Mouse (Mus musculus) MEL (cell line): ENCODE measurements around the gene Tex22. TPM values are rescaled to one million over a fixed set of nuclear protein-coding genes. Genes with fewer than 3 reads are reported as not detected.

Experiments
- DNase-seq: peaks from one replicate; pipeline ENCODE4 v3.0.0; 2011; ENCODE audit warnings: low read depth, low spot score
- H3K27ac ChIP-seq: 2 replicates; pipeline ENCODE4 v1.5.1; 2012; ENCODE audit warnings: low read depth, mild to moderate bottlenecking, control low read depth, low read length, moderate library complexity; ENCODE audit not compliant: control insufficient read depth
- H3K27me3 ChIP-seq, 2 experiments: fragments of 150-350 bp in 1 of 2; sonication (generic) in 1 of 2; 2 replicates each; pipeline ENCODE4 v1.6.1; 2012; ENCODE audit warnings: low read length in 2 of 2, mild to moderate bottlenecking in 2 of 2, improper control_type of control experiment in 1 of 2, moderate library complexity in 1 of 2; ENCODE audit not compliant: insufficient read depth in 2 of 2, control insufficient read depth in 1 of 2
- H3K36me3 ChIP-seq, 2 experiments: 2 replicates each; pipeline ENCODE4 v1.6.1; 2012 to 2014; ENCODE audit warnings: low read length in 2 of 2, improper control_type of control experiment in 1 of 2, inconsistent platforms in 1 of 2, mild to moderate bottlenecking in 1 of 2; ENCODE audit not compliant: insufficient read depth in 2 of 2, control insufficient read depth in 1 of 2
- H3K4me1 ChIP-seq, 2 experiments: fragments of 150-350 bp in 1 of 2; sonication (generic) in 1 of 2; 2 replicates each; pipeline ENCODE4 v1.6.1; 2012; ENCODE audit warnings: low read length in 2 of 2, improper control_type of control experiment in 1 of 2, mild to moderate bottlenecking in 1 of 2; ENCODE audit not compliant: insufficient read depth in 2 of 2, control insufficient read depth in 1 of 2
- H3K4me3 ChIP-seq, 2 experiments: fragments of 150-350 bp in 1 of 2; sonication (generic) in 1 of 2; 2 replicates each; pipeline ENCODE4 v1.5.1; 2012; ENCODE audit warnings: low read depth in 2 of 2, low read length in 2 of 2, mild to moderate bottlenecking in 2 of 2, moderate library complexity in 2 of 2, control low read depth in 1 of 2, improper control_type of control experiment in 1 of 2; ENCODE audit not compliant: control insufficient read depth in 1 of 2, insufficient read depth in 1 of 2
- H3K79me2 ChIP-seq: 2 replicates; pipeline ENCODE4 v1.6.1; 2012; ENCODE audit warnings: mild to moderate bottlenecking, low read length, moderate library complexity; ENCODE audit not compliant: control insufficient read depth, poor library complexity, insufficient read depth
- H3K9ac ChIP-seq: 2 replicates; pipeline ENCODE4 v1.6.1; 2012; ENCODE audit warnings: low read depth, mild to moderate bottlenecking, control low read depth, low read length, moderate library complexity; ENCODE audit not compliant: control insufficient read depth, poor library complexity, severe bottlenecking
- H3K9me3 ChIP-seq: fragments of 150-350 bp; sonication (generic); replicated peaks from 2 replicates; pipeline ENCODE4 v1.6.1; 2012; ENCODE audit warnings: mild to moderate bottlenecking, low read length, improper control_type of control experiment, moderate library complexity; ENCODE audit not compliant: insufficient read depth
- BHLHE40 ChIP-seq: IDR thresholded peaks from 2 replicates; pipeline ENCODE4 v1.6.1; 2012; ENCODE audit warnings: low read depth, mild to moderate bottlenecking, inconsistent platforms, low read length, improper control_type of control experiment, borderline replicate concordance
- CHD2 ChIP-seq: IDR thresholded peaks from 2 replicates; pipeline ENCODE4 v1.6.1; 2011; ENCODE audit warnings: low read length, improper control_type of control experiment
- ELF1 ChIP-seq: IDR thresholded peaks from 2 replicates; pipeline ENCODE4 v1.6.1; 2014; ENCODE audit warnings: low read depth, mild to moderate bottlenecking, inconsistent platforms, low read length, improper control_type of control experiment, moderate library complexity
- ETS1 ChIP-seq: IDR thresholded peaks from 2 replicates; pipeline ENCODE4 v1.6.1; 2012; ENCODE audit warnings: low read depth, mild to moderate bottlenecking, inconsistent platforms, low read length, improper control_type of control experiment, moderate library complexity
- GATA1 ChIP-seq: IDR thresholded peaks from 2 replicates; pipeline ENCODE4 v1.6.1; 2011; ENCODE audit warnings: low read depth, low read length, improper control_type of control experiment
- NELFE ChIP-seq: IDR thresholded peaks from 2 replicates; pipeline ENCODE4 v1.6.1; 2011; ENCODE audit warnings: low read depth, low read length, improper control_type of control experiment
- NRF1 ChIP-seq: IDR thresholded peaks from 2 replicates; pipeline ENCODE4 v1.6.1; 2014; ENCODE audit warnings: low read depth, mild to moderate bottlenecking, inconsistent platforms, low read length, improper control_type of control experiment, moderate library complexity; ENCODE audit not compliant: poor library complexity, insufficient read depth, severe bottlenecking
- POLR2A ChIP-seq, 2 experiments: IDR thresholded peaks; 2 replicates each; pipeline ENCODE4 v1.6.1; 2011 to 2012; ENCODE audit warnings: low read length in 2 of 2, mild to moderate bottlenecking in 2 of 2, control low read depth in 1 of 2, improper control_type of control experiment in 1 of 2, low read depth in 1 of 2, moderate library complexity in 1 of 2; ENCODE audit not compliant: control insufficient read depth in 1 of 2, insufficient read depth in 1 of 2, poor library complexity in 1 of 2
- POLR2AphosphoS2 ChIP-seq: IDR thresholded peaks from 2 replicates; pipeline ENCODE4 v1.6.1; 2011; ENCODE audit warnings: low read length, improper control_type of control experiment
- POLR2AphosphoS5 ChIP-seq: IDR thresholded peaks from 2 replicates; pipeline ENCODE4 v1.6.1; 2012; ENCODE audit warnings: low read depth, borderline replicate concordance, mild to moderate bottlenecking, inconsistent platforms, low read length, moderate library complexity, mixed read lengths
- TAL1 ChIP-seq: IDR thresholded peaks from 2 replicates; pipeline ENCODE4 v1.6.1; 2012; ENCODE audit warnings: mild to moderate bottlenecking, inconsistent platforms, low read length, moderate library complexity, mixed read lengths
- TBP ChIP-seq: IDR thresholded peaks from 2 replicates; pipeline ENCODE4 v1.8.0; 2011; ENCODE audit warnings: low read depth, low read length, improper control_type of control experiment
- USF1 ChIP-seq: IDR thresholded peaks from 2 replicates; pipeline ENCODE4 v1.6.1; 2014; ENCODE audit warnings: low read depth, mild to moderate bottlenecking, inconsistent platforms, low read length, improper control_type of control experiment, moderate library complexity
- ZKSCAN1 ChIP-seq: IDR thresholded peaks from 2 replicates; pipeline ENCODE4 v1.6.1; 2012; ENCODE audit warnings: low read depth, mild to moderate bottlenecking, inconsistent platforms, low read length, improper control_type of control experiment, moderate library complexity
- ZNF384 ChIP-seq: IDR thresholded peaks from 2 replicates; pipeline ENCODE4 v1.6.1; 2012; ENCODE audit warnings: low read depth, mild to moderate bottlenecking, inconsistent platforms, low read length, improper control_type of control experiment
- polyA plus RNA-seq, 2 experiments: library from polyadenylated mRNA; stranded (reverse) in 1 of 2; unstranded in 1 of 2; fragments of >175 nt in 1 of 2; fragments of >200 nt in 1 of 2; gene quantifications; 2 replicates each; pipeline versions ENCODE4 v1.2.1 to v1.2.4; 2012; ENCODE audit warnings: low replicate concordance in 2 of 2, low read depth in 1 of 2; ENCODE audit not compliant: insufficient read length in 2 of 2, insufficient read depth in 1 of 2, missing spikeins in 1 of 2
- total RNA-seq: library from RNA; depleted of rRNA; stranded (reverse); fragments of 300-350 nt; gene quantifications from 2 replicates; pipeline ENCODE4 v1.2.3, GENCODE M21; 2012

Gene Tex22
- total and polyA plus RNA-seq, 3 experiments = 0.43 to 0.65 TPM; not detected in 1

DNA sequence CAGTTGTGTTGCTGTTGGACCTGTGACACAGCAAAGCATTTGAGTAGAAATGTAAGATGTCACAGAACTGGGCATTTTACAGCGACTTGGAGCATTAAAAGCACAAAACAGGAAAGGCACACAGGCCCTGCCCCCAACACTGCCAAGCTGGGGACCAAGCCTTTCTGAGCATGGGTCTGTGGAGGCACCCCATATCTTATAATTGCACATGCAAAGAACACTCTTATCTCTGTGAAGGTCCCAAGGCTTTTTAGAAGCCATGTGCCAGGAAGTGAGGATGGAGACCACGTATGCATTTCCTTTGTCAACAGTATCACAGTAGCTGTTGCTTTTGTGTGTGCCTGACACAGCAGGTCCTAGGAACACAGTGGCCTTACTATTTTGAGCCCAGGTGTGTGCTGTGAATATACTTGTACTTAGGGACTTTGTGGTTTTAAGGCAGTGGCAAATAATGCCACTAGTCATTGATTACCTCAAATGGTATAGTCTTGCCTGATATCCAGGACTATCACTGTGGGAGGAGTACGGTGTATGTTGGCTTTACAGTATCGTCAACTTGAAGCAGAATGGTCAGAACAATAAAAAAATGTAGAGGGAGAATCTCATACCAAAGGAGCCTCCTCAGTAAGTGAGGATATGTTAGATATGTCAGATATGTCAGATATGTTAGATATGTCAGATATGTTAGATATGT lies 33.3 kb downstream of the Tex22 start:
- Histone ChIP-seq H3K4me1 (peaks cover 23 to 35% of the 10 kb centered on the region in 2 experiments), H3K79me2 (peaks cover 78% of the 10 kb centered on the region), H3K27ac (peak overlapping the region; percentile 87), H3K9me3 (no peaks in the 10 kb centered on the region), H3K36me3 (peaks cover 15 to 29% of the 10 kb centered on the region in 2 experiments), H3K9ac (peak overlapping the region; percentile 33), H3K4me3 (peak overlapping the region in 1 of 2 experiments; percentile 1; a peak in 2 of 4 replicates), H3K27me3 (no peaks in the 10 kb centered on the region)
- TF ChIP-seq BHLHE40 = no peak
- no peak for TF ChIP-seq NRF1
- no peak for TF ChIP-seq ELF1
- TF ChIP-seq TBP = peak; percentile 84; the same call in 1 of the 2 replicates
- peak; percentile 98 for TF ChIP-seq TAL1
- peak in 1 of 2 experiments; percentile 58; a peak in 1 of 4 replicates for TF ChIP-seq POLR2A (IDR thresholded peaks at IDR 0.05; ENCODE audit: control insufficient read depth in 1 of 2, insufficient read depth in 1 of 2, low read depth in 1 of 2, low read length in 2 of 2, poor library complexity in 1 of 2)
- TF ChIP-seq USF1 = no peak
- no peak for TF ChIP-seq NELFE
- no peak for TF ChIP-seq CHD2
- TF ChIP-seq ZNF384 = no peak
- TF ChIP-seq GATA1 = peak; percentile 99
- peak; percentile 99 for DNase-seq

DNA sequence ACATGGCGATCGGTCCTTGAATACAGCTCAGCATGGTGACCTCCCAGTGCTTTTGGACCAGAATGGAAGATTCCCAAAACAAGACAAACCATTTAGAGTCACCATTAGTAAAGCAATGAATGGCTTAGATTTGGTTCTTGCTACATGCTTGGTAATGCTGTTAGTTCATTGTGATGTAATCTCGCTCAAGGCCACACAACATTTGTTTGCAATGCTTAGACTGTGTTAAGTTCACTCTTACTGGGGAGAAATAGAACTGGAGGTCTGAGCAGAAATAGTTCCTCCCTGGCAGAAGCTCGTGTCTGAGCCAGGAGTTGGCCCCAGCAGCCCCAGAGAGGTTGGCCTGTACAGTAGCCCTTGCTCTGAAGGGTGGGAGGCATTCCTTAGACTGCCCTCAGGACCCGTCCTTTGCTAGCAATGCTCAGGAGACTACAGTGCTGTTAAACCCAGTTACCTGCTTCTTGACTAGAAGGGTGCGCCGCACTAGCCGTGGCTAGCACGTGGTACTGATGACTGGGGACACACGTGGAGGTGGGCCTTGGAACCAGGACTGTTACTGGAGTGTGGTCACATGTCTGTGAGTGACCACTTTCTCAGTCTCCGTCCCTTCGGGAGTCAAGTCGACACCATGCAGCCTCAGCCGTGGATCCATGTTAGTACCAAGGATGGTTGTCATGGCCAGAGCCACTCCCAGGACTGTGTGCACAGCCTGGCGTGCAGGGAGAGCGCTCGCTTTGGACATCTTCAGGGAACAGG lies 34.4 kb downstream of the Tex22 start:
- TF ChIP-seq ZKSCAN1 = no peak
- TF ChIP-seq ETS1 = no peak
- TF ChIP-seq USF1 = no peak
- TF ChIP-seq POLR2AphosphoS5 = peak; percentile 83
- TF ChIP-seq POLR2AphosphoS2 = no peak
- no peak overlapping the region for H3K9ac ChIP-seq
- H3K79me2 ChIP-seq = peaks cover 68% of the 10 kb centered on the region
- no peaks in the 10 kb centered on the region for H3K9me3 ChIP-seq
- DNase-seq = no peak
- H3K27ac ChIP-seq = peak overlapping the region; percentile 27; the same call in 1 of the 2 replicates
- no peak overlapping the region for H3K4me3 ChIP-seq
- peaks cover 23 to 35% of the 10 kb centered on the region in 2 experiments for H3K4me1 ChIP-seq
- peaks cover 26 to 29% of the 10 kb centered on the region in 2 experiments for H3K36me3 ChIP-seq
- no peaks in the 10 kb centered on the region for H3K27me3 ChIP-seq
